Mouse (Mus musculus) retina, postnatal 1 day (tissue): ENCODE measurements around the gene Nacc2.

ENCODE experiments used
- DNase-seq: peaks from one replicate; pipeline ENCODE4 v3.0.0-alpha.2; 2012

Gene Nacc2

DNA sequence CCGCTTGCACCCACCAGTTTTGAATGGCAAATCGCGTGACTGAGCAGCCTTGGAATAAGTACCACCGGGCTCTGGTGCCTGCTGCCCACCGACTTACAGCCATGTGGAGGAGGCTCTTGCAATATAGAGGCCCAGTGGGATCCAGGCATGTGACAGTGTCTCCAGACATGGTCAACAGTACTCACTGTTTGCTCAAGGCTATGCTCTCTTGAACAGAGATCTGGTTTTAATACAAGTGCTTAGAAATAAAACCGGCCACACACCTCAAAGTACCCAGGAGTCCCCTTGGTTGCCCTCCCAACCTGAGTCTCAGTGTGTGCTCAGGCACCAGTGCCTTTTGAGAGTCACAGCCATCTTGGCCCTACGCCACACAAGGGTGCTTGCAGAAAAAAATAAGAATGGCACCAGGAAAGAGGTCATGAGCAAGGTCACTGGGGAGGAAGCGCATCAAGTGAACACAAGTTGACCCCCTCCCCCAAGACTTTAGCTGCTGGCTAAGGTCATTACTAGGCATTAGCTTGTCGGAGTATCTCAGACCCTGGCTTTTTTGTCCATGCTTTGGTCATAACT, at the start of gene Nacc2:
Gene Nacc2, minus strand, starts transcription at position 142 of the 570 bp plus-strand sequence.
- DNase-seq: no peak

DNA sequence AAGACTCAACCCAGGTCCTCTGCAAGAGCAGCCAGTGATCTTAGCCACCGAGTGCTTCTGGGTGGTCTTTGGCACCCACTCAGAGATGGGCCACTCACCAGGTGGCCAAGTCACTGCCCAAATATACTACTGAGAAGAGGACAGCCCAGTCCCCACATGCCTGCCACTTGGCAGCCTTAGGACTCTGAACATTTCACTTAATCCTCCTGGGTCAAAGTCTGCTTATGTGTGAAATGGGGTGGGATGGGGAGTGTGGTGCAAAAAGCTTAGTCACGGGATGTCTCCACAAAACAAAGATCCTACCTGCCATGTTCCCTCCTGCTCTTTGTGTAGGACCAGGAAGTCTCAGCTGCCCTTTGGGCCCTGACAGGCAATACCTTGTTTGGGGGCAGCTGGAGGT, 49.1 kb upstream of the Nacc2 start:
- no peak for DNase-seq

DNA sequence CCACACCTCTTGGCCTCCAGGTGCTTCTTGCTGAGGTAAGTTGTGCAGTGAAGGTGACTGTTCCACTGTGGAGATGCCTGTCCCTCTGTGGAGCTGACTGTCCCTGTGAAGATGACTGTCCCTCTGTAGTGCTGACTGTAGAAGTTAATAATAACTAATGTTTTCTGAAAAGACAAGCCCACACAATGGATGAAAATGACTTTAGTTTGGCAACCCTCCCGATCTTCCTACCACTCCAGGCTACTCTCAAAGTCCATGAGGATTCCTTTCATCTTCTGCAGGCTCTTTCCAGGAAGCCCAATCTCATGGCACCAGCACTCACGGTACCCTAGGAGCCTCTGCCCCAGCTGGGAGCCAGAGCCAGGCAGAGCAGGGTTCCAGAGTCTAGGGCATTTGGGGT, 47.4 kb upstream of the Nacc2 start:
- no peak for DNase-seq

DNA sequence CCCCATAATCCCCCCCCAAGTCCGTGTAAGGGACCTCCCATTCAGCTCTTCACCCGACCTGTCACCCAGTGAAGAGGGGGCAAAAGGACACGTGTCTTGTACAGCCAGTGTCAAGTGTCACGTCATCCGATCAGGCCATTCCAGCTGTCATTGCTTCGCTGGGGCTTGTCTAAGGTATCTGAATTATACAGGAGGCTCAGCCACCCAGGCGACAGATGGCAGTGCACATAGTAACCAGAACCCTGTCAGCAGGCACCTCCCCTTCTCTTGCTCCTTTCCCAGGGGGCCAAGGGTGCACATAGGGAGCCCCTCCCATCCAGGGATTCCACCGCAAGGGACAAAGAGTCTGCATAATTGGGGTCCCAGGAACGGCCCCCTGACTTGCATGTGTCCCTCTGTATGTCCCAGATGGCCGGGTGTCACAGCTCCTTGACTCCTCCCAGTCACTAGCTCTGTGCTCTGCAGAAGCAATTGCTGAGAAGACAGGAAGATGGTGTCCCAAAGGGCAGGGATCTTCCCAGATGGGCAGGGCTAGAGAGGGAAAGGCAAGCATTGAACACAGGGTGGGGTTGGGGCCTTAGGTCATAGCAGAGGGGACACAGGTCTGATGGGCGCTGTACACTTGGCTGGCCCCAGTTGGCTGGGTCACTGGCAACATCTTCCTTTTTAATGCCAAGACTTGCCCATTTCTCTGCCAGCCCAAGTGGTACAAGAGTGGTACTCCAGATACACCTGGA, 46.0 kb upstream of the Nacc2 start:
- peak; percentile 73 for DNase-seq

DNA sequence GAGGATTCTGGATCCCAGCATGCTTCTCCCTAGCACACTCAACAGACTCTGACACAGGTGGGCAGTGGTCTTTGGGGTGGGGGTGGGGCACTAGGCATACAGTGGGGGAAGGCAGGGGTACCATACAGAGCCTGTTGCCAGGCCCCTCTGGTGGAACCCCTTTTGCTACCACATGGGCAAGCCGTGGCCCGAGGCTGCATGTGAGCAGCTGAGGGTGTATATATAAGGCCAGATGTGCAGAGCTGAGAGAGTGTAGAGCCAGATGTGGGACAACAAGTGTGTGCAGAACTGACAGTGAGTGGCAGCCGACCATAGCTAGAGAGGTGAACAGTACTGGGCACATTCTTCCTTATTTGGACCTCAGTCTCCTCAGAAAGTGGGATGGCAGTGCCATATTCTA, 43.9 kb upstream of the Nacc2 start:
- DNase-seq: no peak

DNA sequence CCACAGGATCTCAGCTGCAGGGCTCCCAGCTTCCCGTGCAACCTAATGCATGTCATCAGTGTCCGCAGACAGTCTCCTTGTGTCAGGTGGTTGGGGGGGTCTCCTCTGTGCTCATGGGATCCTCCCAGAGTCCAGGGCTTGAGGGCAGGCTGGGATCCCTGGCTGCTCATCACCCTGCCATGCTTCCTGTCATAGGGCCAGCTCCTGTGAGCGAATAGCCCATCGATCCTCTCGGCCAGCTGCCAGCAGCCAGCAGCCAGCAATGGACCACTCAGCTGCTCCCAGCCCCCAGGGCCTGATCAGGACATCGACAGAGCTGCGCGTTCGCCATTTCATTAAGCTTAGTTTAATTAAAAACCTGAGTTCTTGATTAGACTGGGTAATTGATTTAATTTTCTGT, 35.0 kb upstream of the Nacc2 start:
- no peak for DNase-seq

DNA sequence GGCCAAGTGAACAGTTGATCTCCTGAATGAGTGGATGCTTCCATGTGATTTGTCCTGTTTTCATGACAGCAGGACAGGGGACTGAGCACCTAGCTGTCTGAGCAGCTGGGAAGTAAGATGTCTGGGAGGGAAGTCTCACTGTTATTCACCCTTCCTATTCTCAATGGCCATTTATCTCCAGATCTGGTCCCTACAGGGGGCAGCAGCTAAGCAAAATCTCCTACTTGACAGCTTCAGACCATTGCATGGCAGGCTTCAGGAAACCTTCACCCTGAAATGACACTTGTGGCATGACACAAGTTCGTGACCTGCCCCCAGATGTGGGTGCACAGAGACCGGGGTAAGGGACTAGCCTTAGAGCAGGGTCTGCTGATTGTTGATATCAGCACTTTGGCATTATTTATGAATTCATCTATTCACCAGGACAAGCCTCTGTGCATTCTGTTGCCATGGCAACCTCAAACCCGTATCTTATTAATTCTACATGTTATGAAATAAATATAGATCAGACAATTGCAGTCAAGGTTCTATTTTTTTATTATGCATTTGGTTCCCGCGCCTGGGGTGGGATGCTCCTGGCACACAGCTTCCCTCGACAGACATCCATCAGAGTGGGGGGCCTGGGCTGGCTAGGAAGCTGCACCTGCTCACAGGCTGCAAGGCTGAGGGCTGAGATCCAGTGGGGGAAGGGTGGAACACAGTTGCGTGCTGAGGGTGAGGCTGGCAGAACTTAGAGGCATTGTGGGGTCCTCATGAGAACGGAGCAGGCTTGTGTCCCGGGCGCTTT, 33.4 kb upstream of the Nacc2 start:
- DNase-seq: no peak

DNA sequence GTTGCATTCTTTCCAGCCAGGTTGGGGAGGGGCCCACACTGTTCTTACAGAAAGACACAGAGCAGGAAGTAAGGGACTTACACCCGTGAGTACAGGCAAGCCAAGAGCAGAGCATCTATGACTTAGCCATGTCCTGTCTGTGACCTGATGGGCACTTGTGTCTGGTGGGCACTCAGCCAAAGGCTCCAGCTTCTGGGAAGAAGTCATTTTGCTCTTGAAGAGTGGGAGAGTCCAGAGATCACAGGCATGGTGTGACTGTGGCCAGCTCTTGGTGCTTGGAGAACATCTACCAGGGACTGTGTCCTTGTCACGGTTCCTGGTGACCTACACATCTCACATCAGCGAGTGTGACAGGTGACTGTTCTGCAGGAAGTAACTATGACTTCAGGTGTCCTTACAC, 32.7 kb upstream of the Nacc2 start:
- no peak for DNase-seq

DNA sequence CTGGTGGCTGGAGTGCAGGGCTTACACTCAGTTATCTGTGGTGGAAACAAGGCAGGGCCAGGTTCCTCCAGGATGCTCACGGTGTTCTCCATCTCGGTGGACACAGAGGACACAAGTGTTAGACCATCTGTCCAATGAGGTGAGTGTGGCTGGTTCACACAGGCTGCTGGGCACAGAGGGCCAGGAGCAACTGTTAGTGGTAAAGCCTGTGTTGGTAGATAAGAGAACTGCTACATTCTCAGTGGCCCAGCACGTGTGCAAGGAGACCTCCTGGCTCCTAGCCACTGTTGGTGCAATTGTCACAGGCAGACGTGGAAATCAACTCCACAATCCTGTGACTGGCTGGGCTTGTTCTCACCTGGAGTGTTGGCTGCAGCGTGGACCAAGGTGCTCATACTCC, 31.6 kb upstream of the Nacc2 start:
- DNase-seq: no peak

DNA sequence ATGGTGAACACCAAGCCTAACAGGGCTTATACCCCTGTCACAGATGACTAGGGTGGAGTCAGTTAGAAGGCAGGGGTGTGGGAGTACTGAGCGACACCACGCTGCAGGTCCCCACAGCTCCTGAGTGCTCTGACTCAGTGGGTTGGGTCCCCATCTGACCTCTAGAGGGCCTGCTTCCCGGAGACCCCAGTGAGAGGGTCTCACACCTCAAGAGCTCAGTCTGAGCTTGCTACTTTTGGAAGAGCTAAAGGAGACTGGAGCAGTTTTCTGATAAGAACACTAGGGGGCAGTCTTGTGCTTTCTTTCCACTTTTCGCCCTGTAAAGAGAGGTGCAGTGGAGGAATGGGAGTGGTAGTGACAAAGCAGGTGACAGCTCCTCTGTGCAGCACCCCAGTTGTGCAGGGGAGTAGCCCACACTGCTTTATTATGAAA, 30.9 kb upstream of the Nacc2 start:
- peak; percentile 85 for DNase-seq

DNA sequence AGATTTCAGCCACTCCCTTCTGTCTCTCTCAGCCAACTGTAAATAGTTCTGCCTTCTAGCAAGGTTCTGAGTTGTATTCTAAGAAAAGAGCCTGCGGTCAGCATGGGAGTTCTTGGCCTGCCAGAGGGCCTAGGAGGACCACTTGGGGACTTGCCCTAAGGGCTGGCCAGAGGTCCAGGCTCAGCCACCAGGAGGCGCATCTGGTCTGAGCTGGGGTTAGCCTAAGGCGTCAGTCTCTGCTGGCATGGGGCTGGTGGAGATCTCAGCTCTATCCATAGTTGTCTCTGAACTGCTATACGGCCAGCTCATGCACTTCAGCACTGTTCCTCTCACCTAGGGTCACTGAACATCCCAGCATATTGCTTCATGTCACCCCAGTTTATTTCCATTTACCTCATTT, 30.3 kb upstream of the Nacc2 start:
- DNase-seq: peak; percentile 51

DNA sequence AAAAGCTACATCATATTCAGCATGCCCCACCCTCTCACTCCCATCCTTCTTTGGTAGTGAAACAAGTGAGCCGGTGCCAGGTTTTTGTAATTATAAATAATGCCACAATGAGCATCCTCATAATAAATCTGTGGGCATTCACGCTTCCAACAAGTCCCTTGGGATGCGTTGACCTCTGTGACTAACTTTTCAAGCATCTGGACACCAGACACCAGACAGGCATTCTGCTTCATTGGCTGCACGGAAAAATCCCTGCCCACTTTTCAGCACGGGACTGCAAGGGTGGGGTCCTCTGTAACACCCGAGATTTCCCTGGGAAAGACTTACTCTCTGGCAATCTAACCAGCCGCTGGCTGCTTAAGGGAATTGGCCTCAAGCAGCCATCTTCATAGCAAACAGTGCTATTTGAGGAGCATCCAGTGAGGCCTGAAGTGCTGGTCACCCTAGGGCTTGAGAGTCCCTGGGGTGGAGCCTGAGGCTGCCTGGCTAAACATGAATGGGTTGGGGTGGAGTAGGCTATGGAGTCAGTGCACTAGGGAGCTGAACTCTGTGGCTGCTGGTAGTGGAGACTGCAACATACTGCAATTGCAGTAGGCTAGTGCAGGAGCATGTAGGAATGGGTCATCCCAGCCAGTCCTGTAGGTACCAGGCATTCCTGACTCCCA, 24.8 kb upstream of the Nacc2 start:
- DNase-seq: no peak

DNA sequence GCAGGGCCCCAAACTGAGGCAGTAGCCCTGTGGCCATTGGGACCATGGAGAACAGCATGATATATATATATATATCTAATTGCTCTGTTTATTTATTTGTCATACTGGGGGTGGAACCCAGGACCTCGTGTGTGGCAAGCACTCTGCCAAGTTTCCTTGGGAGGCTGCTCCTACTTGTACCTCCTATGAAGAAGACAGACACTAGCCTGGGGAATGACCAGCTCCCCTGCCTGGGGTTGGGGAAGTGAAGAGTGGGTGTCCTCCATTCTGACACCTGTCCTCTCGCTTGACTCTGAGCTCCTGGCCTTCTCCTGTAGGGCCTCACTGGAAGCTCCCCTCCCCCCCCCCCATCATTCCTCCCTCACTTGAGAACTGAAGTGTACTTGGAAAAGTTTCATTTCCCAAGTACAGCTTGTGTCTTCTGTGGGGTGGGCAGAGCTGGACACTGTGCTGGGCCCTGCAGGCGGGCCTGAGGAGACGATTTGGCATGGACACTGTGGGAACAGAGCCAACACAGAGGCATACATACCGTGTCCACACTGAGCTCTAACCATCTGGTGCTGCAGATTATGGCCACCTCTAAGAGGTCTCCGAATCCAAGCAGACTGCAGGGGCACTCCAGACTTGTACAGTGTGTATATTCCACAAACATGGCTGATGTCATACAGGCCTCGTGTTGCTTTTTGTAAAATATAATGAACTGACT, 23.5 kb upstream of the Nacc2 start:
- DNase-seq: peak; percentile 58

DNA sequence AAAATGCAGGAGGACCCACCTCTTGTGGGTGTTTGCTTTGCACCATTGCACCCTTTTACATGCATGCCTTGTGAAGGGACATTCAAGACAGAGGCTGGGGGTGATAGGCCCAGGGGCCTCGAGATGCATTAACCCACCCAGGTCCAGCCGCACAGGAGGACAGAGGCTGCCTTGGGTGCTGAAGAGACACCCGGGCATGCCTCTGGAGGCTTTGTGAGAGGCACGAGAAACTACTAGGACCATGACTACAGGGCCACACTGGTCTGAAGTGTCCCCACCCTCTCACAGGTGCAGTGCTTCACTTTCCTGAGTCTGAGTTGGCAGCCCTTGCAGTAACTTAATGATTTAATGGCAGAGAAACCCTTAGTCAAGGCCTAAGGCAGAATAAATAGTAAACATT, 22.1 kb upstream of the Nacc2 start:
- DNase-seq: no peak

DNA sequence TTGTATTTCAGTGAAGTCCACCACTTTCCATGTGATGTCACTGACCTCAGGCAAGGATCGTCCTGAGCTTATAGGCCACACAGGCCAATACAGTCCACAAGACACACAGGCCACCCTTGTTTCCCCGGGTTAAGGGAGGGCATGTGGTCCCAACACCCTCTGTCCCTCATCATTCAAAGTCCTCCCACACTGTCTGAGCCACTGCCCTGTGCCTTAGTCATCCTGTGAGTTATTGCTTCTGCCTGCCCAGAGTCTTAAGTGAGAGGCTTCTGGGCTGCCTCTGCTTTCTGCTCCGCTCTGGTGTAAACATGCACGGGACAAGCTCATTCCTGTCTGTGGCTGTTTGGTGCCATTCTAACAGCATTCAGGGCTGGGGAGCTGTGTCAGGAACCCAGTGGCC, 21.3 kb upstream of the Nacc2 start:
- DNase-seq: no peak

DNA sequence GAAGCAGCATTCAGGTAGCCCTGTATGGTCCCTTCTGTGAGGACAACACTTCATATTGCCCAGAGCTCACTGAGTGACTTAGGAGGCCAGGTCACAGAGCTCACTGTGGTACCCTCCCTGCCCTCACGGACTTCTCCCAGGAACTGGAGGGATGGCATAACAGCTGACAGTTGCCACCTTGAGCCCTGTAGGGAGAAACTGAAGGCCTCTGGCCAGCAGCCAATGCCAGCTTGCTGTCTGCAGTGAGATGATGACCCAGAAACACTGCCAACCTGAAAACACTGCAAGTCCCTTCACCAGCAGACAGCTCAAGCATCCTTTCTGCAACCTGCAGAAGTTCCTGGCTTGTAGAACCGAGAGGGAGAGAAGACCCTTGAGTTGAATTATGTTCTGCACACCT, 20.5 kb upstream of the Nacc2 start:
- peak; percentile 32 for DNase-seq

DNA sequence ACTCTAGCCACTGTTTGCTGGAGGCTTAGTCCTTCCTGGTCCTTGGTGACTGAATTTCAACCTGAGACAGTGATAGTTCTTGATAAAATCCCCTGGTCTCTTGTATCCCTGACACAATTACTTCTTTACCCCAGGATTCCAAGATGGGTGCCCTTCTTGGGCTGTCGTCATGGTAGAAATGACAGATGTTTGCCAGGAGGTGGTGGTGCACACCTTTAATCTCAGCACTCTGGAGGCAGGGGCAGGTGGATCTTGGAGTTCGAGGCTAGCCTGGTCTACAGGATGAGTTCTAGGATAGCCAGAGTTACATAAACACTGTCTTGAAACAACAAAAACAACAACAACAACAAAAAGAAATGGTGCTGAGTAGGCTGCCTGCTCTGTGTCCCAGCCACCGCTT, 20.0 kb upstream of the Nacc2 start:
- no peak for DNase-seq

DNA sequence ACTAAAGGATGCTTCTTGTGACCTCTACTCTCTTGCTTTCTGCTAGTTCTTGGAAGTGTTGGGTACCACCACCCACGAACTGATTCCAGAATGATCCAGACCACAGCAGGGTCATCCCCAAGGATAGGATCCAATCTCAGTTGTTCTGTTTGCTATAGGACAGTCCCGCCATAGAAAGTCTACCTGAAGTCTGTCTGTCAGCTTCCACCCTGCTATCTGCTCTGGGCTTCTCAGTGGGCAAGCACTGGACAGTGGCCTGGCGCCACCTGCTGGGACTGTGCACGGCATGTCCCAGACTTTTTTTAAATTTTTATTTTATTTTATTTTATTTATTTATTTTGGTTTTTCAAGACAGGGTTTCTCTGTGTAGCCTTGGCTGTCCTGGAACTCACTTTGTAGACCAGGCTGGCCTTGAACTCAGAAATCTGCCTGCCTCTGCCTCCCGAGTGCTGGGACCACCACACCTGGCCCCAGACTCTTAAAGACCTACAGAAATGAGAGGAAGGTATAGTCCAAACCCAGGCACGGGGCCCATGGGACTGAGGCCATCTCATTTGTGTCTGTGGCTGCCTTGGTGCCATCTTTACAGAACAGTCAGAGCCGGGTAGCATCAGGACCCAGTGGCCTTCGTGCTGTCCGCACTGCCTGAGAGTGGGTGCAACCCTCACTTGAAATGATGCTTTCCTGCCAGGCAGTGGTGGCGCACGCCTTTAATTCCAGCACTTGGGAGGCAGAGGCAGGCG, 19.0 kb upstream of the Nacc2 start:
- peak; percentile 53 for DNase-seq

DNA sequence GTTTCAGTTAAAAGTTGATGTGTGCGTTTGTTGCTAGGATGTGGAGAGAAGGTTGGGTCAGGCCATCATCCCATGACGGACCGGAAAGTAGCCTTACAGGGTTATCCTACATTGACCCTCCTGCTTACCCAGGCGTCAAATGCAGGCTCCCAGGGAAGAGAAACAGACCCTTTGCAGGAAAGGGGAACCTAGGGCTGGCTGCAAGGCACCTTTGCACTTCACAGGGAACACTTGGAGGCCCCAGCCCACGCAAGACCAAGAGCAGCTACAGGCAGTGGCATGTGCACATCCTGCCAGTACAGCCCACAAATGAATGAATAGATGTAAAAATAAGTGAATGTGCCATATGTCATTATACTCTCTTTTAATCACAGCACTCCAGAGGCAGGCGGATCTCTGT, 17.9 kb upstream of the Nacc2 start:
- DNase-seq: no peak

DNA sequence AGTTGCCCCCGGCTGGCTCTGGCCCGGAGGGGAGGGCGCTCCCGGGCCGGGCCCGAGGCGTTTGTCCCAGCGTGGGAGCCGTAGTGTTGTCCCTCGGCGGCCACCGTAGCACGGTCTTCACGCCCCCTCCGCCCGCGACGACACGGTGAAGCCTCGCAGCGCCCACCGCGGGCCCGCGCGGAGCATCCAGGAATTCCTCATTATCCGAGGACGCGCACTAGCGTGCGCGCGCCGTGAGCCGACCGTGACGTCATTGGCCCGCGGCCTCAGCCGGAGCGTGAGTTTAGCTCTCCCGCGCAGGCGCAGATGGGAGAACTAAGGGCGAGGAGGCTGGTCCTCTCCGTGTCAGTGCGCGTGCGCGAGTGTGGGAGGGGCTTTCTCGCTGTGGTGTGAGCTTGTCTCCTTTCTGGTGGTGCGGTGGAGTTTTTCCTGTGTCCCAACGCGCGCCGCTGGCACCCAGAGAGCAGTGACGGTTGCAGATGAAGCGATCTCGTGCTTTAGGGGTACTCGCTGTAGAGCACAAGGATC, 17.3 kb upstream of the Nacc2 start:
- DNase-seq: peak; percentile 99

DNA sequence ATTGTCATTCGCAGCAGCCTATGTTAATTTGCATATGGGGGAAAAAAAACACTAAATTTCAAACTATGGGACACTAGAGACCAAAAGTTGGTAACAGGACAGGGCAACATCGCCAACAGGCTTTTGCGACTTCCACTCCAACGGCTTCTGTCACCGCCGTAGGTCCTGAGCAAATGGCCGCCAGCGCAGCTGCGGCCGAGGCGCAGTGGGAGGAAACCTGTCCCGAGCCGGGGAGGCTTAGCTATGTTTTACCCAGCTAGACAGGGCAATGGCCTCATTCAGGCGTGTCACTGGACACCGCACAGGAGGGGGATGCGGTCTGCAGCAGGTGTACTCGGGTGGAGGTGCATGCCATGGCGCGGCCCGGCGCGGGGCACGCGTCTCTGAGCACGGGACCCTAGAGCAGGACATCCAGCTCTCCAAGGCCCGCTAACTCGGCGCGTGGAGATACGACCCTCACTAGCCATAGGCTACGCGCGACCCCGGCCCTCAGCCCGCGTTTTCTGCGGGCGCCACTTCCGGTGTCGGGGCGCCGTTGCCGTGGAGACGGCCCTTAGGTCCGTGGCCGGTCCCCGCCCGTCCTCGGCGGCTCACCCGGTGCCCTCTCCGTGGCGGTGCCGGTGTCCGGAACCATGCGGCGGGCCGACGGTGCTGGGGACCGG, 16.7 kb upstream of the Nacc2 start:
- DNase-seq: peak; percentile 89
